Mouse (Mus musculus) midbrain, embryonic 12.5 days (tissue): Measurements from ENCODE around the gene Dchs1. TPM values are rescaled to one million over a fixed set of nuclear protein-coding genes. Genes with fewer than 3 reads are reported as not detected.
"Not testable (repeated sequence)": the region's sequence is repeated elsewhere in the genome, so short reads cannot be mapped to it uniquely, and the experiment has no call there.

Experiments used
- ATAC-seq: fragments of 200-750 bp; cut with Nextera tagmentation; 2 replicates; pipeline ENCODE4 v1.8.0; 2017; ENCODE audit warnings: low read depth, moderate TSS enrichment, moderate library complexity; ENCODE audit not compliant: low FRiP score
- H3K27ac ChIP-seq: fragments of 300-500 bp; sonication (generic); replicated peaks from 2 replicates; pipeline ENCODE4 v1.5.1; 2016; ENCODE audit warnings: mild to moderate bottlenecking
- H3K27me3 ChIP-seq: fragments of 300-500 bp; sonication (generic); 2 replicates; pipeline ENCODE4 v1.6.1; 2016; ENCODE audit warnings: mild to moderate bottlenecking
- H3K36me3 ChIP-seq: fragments of 300-500 bp; sonication (generic); 2 replicates; pipeline ENCODE4 v1.6.1; 2016
- H3K4me1 ChIP-seq: fragments of 300-500 bp; sonication (generic); 2 replicates; pipeline ENCODE4 v1.6.1; 2016
- H3K4me2 ChIP-seq: fragments of 300-500 bp; sonication (generic); replicated peaks from 2 replicates; pipeline ENCODE4 v1.6.1; 2016; ENCODE audit warnings: mild to moderate bottlenecking, moderate library complexity
- H3K4me3 ChIP-seq: fragments of 300-500 bp; sonication (generic); 2 replicates; pipeline ENCODE4 v1.5.1; 2016; ENCODE audit warnings: mild to moderate bottlenecking
- H3K9ac ChIP-seq: fragments of 300-500 bp; sonication (generic); replicated peaks from 2 replicates; pipeline ENCODE4 v1.6.1; 2016; ENCODE audit warnings: mild to moderate bottlenecking, moderate library complexity
- H3K9me3 ChIP-seq: fragments of 300-500 bp; sonication (generic); 2 replicates; pipeline ENCODE4 v1.6.1; 2016; ENCODE audit warnings: mild to moderate bottlenecking
- WGBS: fragments of 180-500 bp; shearing (Covaris S2); methylation state at CpG from one replicate; pipeline ENCODE4 v1.1.7; 2016; 5-methylcytosine and 5-hydroxymethylcytosine counted together
- polyA plus RNA-seq: library from polyadenylated mRNA; unstranded; fragments of >200 nt; fragmentation: Nextera tagmentation; extraction: Ambion mirVana; gene quantifications from 2 replicates; pipeline ENCODE4 v1.2.1, GENCODE M21; 2016

Gene Dchs1
- polyA plus RNA-seq, 1 experiment from 2014 or later = 22.0 TPM

GRCm38 (mm10) chr7:105752716-105753115, 34.7 kb downstream of the Dchs1 start:
- WGBS = 92% methylated on average over 2 of the region's 2 CpGs
- Histone ChIP-seq H3K27me3 (no peaks in the 10 kb centered on the region), H3K36me3 (peaks cover 61% of the 10 kb centered on the region), H3K4me2 (no peak overlapping the region), H3K4me3 (no peak overlapping the region), H3K27ac (peak overlapping the region; percentile 43; the same call in 1 of the 2 replicates), H3K4me1 (peaks cover 14% of the 10 kb centered on the region), H3K9me3 (no peaks in the 10 kb centered on the region), H3K9ac (no peak overlapping the region)
- ATAC-seq = peak; percentile 14; the same call in 1 of the 2 replicates

- ATAC-seq = peak; percentile 92
- peak within 1 kb of the TSS; percentile 56 for H3K27ac ChIP-seq
- no peaks in the 10 kb centered on the region for H3K27me3 ChIP-seq
- H3K36me3 ChIP-seq = peaks cover 58% of the 10 kb centered on the region
- peak within 1 kb of the TSS; percentile 50 for H3K4me3 ChIP-seq
- H3K4me1 ChIP-seq = peaks cover 14% of the 10 kb centered on the region
- peak within 1 kb of the TSS; percentile 58 for H3K4me2 ChIP-seq
- H3K9me3 ChIP-seq = no peaks in the 10 kb centered on the region
- peak within 1 kb of the TSS; percentile 53 for H3K9ac ChIP-seq
- 24% methylated on average over 20 of the region's 20 CpGs for WGBS
These were observed 35.7 kb downstream of the Dchs1 start, which contains the start of gene Tpp1 for GRCm38 (mm10) chr7:105751491-105752433. Gene Tpp1, minus strand, starts transcription at chr7:105752235.

- no peak overlapping the region for H3K9ac ChIP-seq
- no peak overlapping the region for H3K4me3 ChIP-seq
- 80% methylated on average over 2 of the region's 2 CpGs for WGBS
- H3K27ac ChIP-seq = no peak overlapping the region
- ATAC-seq = no peak
- peaks cover 28% of the 10 kb centered on the region for H3K4me1 ChIP-seq
- peaks cover 30% of the 10 kb centered on the region for H3K36me3 ChIP-seq
- no peaks in the 10 kb centered on the region for H3K9me3 ChIP-seq
- H3K4me2 ChIP-seq = no peak overlapping the region
- H3K27me3 ChIP-seq = no peaks in the 10 kb centered on the region
These were observed 39.7 kb downstream of the Dchs1 start for GRCm38 (mm10) chr7:105747776-105748175.

GRCm38 (mm10) chr7:105743926-105744590, 43.4 kb downstream of the Dchs1 start, which contains the start of gene Taf10:
Gene Taf10, minus strand, starts transcription at chr7:105744361.
- no peaks in the 10 kb centered on the region for H3K27me3 ChIP-seq
- under 1% methylated on average over 67 of the region's 67 CpGs for WGBS
- peaks cover 63% of the 10 kb centered on the region for H3K36me3 ChIP-seq
- peak within 1 kb of the TSS; percentile 96 for H3K9ac ChIP-seq
- H3K27ac ChIP-seq = peak within 1 kb of the TSS; percentile 74
- peak; percentile 98 for ATAC-seq
- H3K4me3 ChIP-seq = peak within 1 kb of the TSS; percentile 98
- peaks cover 15% of the 10 kb centered on the region for H3K4me1 ChIP-seq
- H3K9me3 ChIP-seq = no peaks in the 10 kb centered on the region
- peak within 1 kb of the TSS; percentile 91 for H3K4me2 ChIP-seq

- not testable (repeated sequence) for ATAC-seq, H3K9me3 ChIP-seq, H3K27me3 ChIP-seq
- WGBS = 35% methylated on average over 20 of the region's 20 CpGs
- peak overlapping the region; percentile 74; the same call in 1 of the 2 replicates for H3K27ac ChIP-seq
- H3K4me1 ChIP-seq = peaks cover 21% of the 10 kb centered on the region
- H3K36me3 ChIP-seq = peaks cover 59% of the 10 kb centered on the region
- peak overlapping the region; percentile 91 for H3K4me2 ChIP-seq
- H3K4me3 ChIP-seq = peak overlapping the region; percentile 98
- H3K9ac ChIP-seq = peak overlapping the region; percentile 96
These were observed 44.1 kb downstream of the Dchs1 start for GRCm38 (mm10) chr7:105743246-105743925.

- not testable (repeated sequence) for ATAC-seq, H3K9me3 ChIP-seq, H3K27ac ChIP-seq, H3K9ac ChIP-seq, H3K27me3 ChIP-seq
- Histone ChIP-seq H3K4me3 (peak overlapping the region; percentile 98; the same call in 1 of the 2 replicates), H3K4me2 (peak overlapping the region; percentile 91), H3K36me3 (peaks cover 52% of the 10 kb centered on the region), H3K4me1 (peaks cover 28% of the 10 kb centered on the region)
- 88% methylated on average over 7 of the region's 7 CpGs for WGBS
These were observed 44.8 kb downstream of the Dchs1 start for GRCm38 (mm10) chr7:105742539-105743215.

- H3K9me3 ChIP-seq = no peaks in the 10 kb centered on the region
- H3K27ac ChIP-seq = no peak overlapping the region
- H3K36me3 ChIP-seq = peaks cover 47% of the 10 kb centered on the region
- no peaks in the 10 kb centered on the region for H3K27me3 ChIP-seq
- H3K4me2 ChIP-seq = no peak overlapping the region
- no peak overlapping the region for H3K4me3 ChIP-seq
- WGBS = 93% methylated on average over 9 of the region's 9 CpGs
- no peak overlapping the region for H3K9ac ChIP-seq
- H3K4me1 ChIP-seq = peaks cover 34% of the 10 kb centered on the region
- no peak for ATAC-seq
These were observed 45.5 kb downstream of the Dchs1 start for GRCm38 (mm10) chr7:105741978-105742377.

GRCm38 (mm10) chr7:105740851-105741250, 46.6 kb downstream of the Dchs1 start:
- ATAC-seq = no peak
- Histone ChIP-seq H3K4me1 (peaks cover 35% of the 10 kb centered on the region), H3K4me3 (no peak overlapping the region), H3K9ac (no peak overlapping the region), H3K36me3 (peaks cover 37% of the 10 kb centered on the region), H3K4me2 (no peak overlapping the region), H3K27me3 (no peaks in the 10 kb centered on the region), H3K9me3 (no peaks in the 10 kb centered on the region), H3K27ac (no peak overlapping the region)
- 92% methylated on average over 6 of the region's 6 CpGs for WGBS

- no peaks in the 10 kb centered on the region for H3K9me3 ChIP-seq
- ATAC-seq = no peak
- H3K27me3 ChIP-seq = no peaks in the 10 kb centered on the region
- H3K36me3 ChIP-seq = peaks cover 37% of the 10 kb centered on the region
- no peak overlapping the region for H3K4me2 ChIP-seq
- H3K27ac ChIP-seq = no peak overlapping the region
- no peak overlapping the region for H3K9ac ChIP-seq
- peaks cover 39% of the 10 kb centered on the region for H3K4me1 ChIP-seq
- H3K4me3 ChIP-seq = no peak overlapping the region
- WGBS = 90% methylated on average over 13 of the region's 13 CpGs
These were observed 47.2 kb downstream of the Dchs1 start for GRCm38 (mm10) chr7:105740089-105740795.

GRCm38 (mm10) chr7:105738948-105739347, 48.5 kb downstream of the Dchs1 start:
- 44% methylated on average over 3 of the region's 3 CpGs for WGBS
- Histone ChIP-seq H3K27ac (no peak overlapping the region), H3K36me3 (peaks cover 46% of the 10 kb centered on the region), H3K4me3 (no peak overlapping the region), H3K27me3 (no peaks in the 10 kb centered on the region), H3K9me3 (no peaks in the 10 kb centered on the region), H3K9ac (no peak overlapping the region), H3K4me2 (no peak overlapping the region), H3K4me1 (peaks cover 35% of the 10 kb centered on the region)
- no peak for ATAC-seq

GRCm38 (mm10) chr7:105738286-105738685, 49.2 kb downstream of the Dchs1 start:
- Histone ChIP-seq H3K9ac (no peak overlapping the region), H3K36me3 (peaks cover 53% of the 10 kb centered on the region), H3K4me2 (no peak overlapping the region), H3K27ac (no peak overlapping the region), H3K4me3 (no peak overlapping the region), H3K9me3 (no peaks in the 10 kb centered on the region), H3K27me3 (no peaks in the 10 kb centered on the region), H3K4me1 (peaks cover 29% of the 10 kb centered on the region)
- ATAC-seq = no peak
- 84% methylated on average over 2 of the region's 2 CpGs for WGBS
